Mouse (Mus musculus) gastrocnemius, postnatal 25 days (tissue): Measurements from ENCODE around the gene Cdc26. TPM values are rescaled to one million over a fixed set of nuclear protein-coding genes. Genes with fewer than 3 reads are reported as not detected.

Experiments used
- DNase-seq: peaks from one replicate; pipeline ENCODE4 v3.0.0; 2022
- total RNA-seq, 2 experiments: library from RNA; stranded (reverse); gene quantifications; 1 replicate in 1 of 2; 2 replicates in 1 of 2; pipeline ENCODE4 v1.2.3; 2021

The Cdc26 gene
- total RNA-seq, 2 experiments from 2014 or later: 40.4 to 43.7 TPM

DNA sequence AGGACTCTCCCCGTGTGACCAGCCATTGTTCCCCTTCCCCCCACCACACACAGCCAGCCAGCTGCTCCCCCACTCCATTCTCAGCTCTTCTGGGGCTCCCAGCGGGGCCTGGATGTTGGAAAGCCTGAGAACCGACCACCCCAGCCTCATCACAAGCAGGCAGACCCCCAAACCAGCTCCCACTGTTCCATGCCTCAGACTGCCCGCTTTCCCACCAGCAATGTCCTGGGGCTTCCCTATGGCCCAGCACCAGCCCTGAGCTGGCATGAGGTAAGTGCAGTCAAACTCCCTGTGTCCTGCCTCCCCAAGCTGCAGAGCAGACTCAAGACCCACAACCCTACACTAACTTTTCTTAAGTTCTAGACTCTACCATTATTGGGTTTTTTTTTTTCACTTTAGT lies 2.3 kb downstream of the Cdc26 start:
- no peak for DNase-seq

DNA sequence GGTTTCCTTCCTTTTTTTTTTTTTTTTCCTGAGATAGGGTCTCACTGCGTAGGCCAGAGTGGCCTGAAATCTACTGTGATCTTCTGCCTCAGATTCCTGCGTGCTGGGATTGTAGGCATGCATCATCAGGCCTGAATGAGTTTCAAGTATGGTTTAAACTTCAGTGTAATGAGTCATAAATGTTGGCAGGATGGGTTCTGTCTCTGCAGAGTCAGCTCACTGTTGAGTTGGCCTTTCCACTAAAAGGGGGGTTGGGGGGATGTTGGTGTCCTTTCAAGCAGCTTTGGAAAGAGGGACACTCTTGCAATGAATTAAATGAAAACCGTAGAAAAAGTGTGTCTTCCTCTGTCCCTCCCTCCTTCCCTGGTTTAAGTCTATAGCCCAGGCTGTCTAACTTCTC lies 9.5 kb downstream of the Cdc26 start:
- no peak for DNase-seq

GRCm38 (mm10) chr4:62397616-62398365 lies 10.7 kb downstream of the Cdc26 start:
- no peak for DNase-seq

DNA sequence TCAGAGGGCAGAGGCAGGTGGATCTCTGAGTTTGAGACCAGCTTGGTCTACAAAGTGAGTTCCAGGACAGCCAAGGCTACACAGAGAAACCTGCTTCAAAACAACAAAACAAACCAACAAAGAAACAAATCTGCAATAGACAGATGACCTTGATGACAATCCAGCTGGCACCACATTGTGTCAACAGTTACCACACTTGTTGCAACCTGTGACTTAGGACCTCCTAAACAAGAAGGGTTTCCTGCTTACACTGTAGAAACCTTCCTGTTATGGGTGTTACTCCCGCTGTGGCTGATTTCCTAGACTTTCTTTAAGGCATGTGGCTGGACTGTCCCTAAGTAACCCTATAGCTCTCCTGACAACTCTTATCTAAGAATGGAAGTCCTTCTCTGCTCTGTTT lies 12.6 kb downstream of the Cdc26 start:
- no peak for DNase-seq

GRCm38 (mm10) chr4:62393459-62393858 lies 15.0 kb downstream of the Cdc26 start:
- no peak for DNase-seq

- DNase-seq: no peak
Measured at GRCm38 (mm10) chr4:62391892-62392291, 16.6 kb downstream of the Cdc26 start.

DNA sequence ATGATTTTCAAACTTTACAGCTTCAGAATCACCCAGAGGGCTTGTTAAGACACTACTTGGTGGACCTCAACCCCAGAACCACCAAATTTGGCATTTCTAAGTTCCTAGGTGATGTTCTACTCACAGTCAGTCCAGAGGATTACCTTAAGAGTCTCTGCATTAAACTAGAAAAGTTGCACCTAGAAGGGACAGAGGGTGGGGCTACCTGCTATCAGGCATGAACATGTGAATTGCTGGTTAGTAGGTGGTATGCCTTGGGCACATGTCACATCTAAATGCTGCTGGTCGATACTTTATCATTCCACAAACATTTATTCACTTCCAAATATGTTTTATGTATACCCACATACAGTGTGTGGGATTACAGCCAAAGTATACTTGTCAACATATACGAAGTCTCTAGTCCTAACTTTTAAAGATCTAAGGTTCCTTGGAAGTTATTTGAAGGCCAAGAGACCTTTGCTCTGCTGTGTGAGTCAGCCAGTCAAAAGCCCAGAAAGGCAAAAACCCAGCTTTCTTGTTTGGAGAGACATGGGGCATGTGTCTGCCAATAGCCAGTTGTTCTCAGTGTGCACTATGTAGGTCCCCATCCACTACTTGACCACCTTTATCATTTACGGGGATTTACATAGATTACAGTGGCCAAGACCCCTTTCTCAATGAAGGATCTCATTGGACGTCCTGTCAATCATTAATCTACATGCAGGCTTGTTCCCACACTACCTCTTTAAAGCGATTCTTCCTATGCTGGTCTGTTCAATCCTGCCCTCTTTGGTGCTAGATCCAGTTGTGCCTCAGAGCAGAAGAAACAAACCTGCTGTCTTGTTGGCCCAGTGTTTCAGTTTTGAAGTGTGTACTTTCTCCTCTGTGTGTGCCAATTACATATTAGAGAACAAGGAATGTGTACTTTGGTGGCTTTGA lies 18.6 kb downstream of the Cdc26 start:
- no peak for DNase-seq

DNA sequence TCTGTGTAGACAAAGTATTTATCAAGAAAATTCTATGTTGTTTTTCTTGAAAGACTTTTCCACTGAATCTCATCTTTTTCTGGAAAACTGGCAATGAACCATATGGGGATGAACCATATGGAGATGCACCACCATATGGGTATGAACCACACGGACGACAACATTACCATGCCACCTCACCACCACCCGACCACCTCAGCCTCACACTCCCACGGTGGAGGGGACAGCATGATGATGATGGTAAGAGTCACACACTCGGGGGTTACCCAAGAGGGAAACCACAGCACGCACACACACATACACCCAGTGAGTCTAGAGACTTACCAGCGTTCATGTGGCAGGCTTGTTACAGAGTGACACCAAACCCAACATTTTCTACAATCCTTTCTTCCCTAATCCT lies 23.0 kb downstream of the Cdc26 start:
- no peak for DNase-seq

DNA sequence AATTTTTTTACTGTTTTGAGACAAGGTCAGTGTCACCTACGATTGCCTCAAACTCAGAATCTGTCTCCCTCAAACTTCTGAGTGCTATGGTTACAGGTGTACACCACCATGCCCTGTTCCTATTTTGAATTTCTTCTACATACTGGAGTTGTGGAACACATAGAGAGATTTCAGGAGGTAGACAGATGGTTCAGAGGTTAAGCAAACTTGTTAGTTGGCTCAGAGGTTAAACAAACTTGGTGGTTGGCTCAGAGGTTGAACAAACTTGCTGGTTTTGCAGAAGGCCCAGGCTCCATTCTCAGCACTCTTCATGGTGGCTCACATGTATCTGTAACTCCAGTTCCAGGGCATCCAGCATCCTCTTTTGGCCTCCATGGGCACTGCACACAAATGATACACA lies 24.3 kb downstream of the Cdc26 start:
- no peak for DNase-seq

GRCm38 (mm10) chr4:62383752-62384151 lies 24.7 kb downstream of the Cdc26 start:
- no peak for DNase-seq

DNA sequence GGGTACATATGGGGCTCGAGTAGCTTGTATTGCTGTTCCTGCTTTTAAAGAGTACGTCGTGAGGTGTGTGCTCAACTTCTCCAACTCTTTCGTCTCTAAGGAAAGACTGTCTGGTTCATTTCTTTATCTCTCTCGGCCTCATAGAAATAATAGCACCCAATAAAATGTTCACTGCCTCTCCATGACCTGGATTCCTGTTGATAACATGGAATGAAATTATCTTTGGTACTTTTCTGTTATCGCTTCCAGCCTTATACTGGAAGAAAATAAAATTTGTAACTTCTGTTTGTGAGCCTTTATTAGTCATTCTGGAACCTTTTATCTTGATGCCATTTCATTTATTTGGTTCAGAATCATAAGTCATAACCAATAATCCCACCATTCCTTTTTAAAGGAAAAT lies 25.2 kb downstream of the Cdc26 start:
- no peak for DNase-seq

GRCm38 (mm10) chr4:62379724-62380381 lies 28.6 kb downstream of the Cdc26 start:
- no peak for DNase-seq

DNA sequence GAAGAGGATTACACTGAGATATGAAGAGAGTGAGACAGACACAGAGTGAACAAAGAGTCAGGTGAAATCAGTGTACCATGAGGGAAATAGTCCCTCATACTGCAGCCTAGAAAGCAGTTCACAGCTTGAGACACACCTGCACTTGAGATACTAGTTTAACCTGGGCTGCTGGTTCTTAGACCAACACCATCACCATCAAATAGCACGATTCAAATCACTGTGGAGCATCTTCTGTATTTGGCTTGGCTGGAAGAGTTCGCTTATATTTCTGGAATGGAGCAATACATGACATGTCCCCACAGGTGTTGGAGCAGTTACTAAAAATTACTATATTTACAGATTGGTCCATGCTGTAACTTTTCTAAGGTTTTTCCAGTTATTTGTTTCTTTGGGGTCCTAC lies 32.3 kb downstream of the Cdc26 start:
- DNase-seq: no peak

GRCm38 (mm10) chr4:62374342-62374741 lies 34.1 kb downstream of the Cdc26 start:
- DNase-seq: no peak

GRCm38 (mm10) chr4:62373668-62374067 lies 34.8 kb downstream of the Cdc26 start:
- no peak for DNase-seq

GRCm38 (mm10) chr4:62372818-62373520 lies 35.5 kb downstream of the Cdc26 start:
- DNase-seq: no peak

DNA sequence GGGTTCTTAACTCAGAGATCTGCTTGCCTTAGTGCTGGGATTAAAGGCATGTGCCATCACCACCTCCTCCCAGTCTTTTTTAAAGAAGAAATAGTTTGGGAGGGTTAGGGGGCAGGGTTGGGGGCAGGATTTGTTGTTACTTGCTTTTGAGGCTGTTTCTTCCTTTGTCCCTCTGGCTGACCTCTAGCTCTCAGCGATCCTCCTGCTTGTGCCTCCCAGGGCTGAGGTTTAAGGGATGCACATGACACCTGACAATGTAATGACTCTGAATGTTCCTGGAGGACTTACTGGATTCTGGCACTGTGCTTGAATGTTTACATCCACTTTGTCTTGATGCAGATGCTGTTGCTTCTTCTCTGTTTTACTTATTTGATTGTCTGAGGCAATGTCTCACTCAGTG lies 36.0 kb downstream of the Cdc26 start:
- no peak for DNase-seq

GRCm38 (mm10) chr4:62369091-62369490 lies 39.4 kb downstream of the Cdc26 start:
- no peak for DNase-seq

DNA sequence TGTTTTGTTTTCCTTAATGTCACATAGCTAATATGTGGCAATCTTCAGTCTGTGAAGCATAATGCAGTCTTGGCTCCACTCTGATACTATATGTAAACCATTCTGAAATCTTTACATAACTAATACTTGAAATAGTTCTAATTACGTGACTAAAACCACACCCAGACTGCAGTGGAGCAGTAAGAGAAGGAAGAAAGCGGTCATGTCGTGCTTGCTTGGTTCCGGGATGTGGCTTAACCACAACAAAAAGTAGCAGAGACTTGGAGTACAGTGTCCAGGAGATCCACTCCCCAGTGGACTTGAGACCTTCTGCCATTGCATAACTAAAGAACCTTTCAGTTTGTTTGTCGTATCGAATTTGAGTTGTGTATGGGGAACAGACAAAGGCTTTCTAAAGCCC lies 40.9 kb downstream of the Cdc26 start:
- DNase-seq: no peak

GRCm38 (mm10) chr4:62366291-62366690 lies 42.2 kb downstream of the Cdc26 start:
- DNase-seq: no peak

DNA sequence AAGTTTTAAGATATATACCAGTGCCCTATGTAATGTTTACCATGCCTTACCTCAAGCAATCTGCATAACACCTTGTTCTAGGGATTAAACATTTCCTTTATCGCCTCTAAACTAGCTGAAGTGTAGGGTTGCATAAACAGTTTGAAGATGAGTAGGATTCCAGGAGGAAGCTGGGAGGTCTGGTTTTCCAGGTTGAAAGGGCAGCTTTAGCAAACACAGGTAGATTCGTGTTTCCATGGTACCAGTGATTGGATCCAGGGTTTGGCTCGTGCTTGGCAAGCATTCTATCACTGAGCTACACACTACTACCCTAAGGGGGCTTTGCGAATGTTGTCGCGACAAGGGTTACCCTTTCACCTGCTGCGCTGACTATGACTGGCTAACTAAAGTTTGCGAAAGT lies 44.1 kb downstream of the Cdc26 start:
- no peak for DNase-seq

GRCm38 (mm10) chr4:62362437-62362836 lies 46.0 kb downstream of the Cdc26 start:
- DNase-seq: no peak
